ENCODE assay signal across 26 mouse cellular contexts in genomic region chr7:89134884-89135511, GRCm38 (mm10).
"Had no signal": no experiment of that assay in that cellular context is flagged by ENCODE, and none has a peak within 500 bp of the region (broad histone marks: within the 10 kb centered on the region; RNA-seq: fewer than 3 reads in every experiment).

No protein-coding gene starts in this region.

- ATAC-seq: hindbrain, embryonic 16.5 days; inflammation-experienced regulatory T-cells, adult 6 months; intestine, embryonic 15.5 days; intestine, postnatal 0 days had no signal

- DNase-seq: gastrocnemius, adult 2 months; gastrocnemius, postnatal 10 days; gastrocnemius, postnatal 25 days; heart, adult 18-20 months; heart, postnatal 10 days; heart, postnatal 4 days; kidney, adult 18-20 months; kidney, adult 8-10 months; kidney, postnatal 10 days; kidney, postnatal 25 days; kidney, postnatal 4 days; liver had no signal

- H3K27me3 ChIP-seq: heart, embryonic 12.5 days; hindbrain, embryonic 12.5 days; intestine, embryonic 15.5 days; limb, embryonic 12.5 days had no signal

- H3K4me1 ChIP-seq: heart, embryonic 10.5 days; heart, embryonic 12.5 days; hindbrain, embryonic 10.5 days; hindbrain, embryonic 12.5 days; intestine, embryonic 15.5 days; limb, embryonic 10.5 days; limb, embryonic 12.5 days had no signal

- H3K36me3 ChIP-seq: hindbrain, embryonic 10.5 days; hindbrain, embryonic 12.5 days; intestine, embryonic 15.5 days; limb, embryonic 10.5 days had no signal

- H3K4me3 ChIP-seq: gastrocnemius, adult 2 months; heart, embryonic 10.5 days; heart, embryonic 12.5 days; hindbrain, embryonic 10.5 days; hindbrain, embryonic 12.5 days; intestine, embryonic 15.5 days; layer of hippocampus, adult 2 months; left cerebral cortex, adult 2 months; limb, embryonic 10.5 days; limb, embryonic 12.5 days had no signal

- H3K9ac ChIP-seq: heart, embryonic 12.5 days; hindbrain, embryonic 12.5 days; hindbrain, embryonic 14.5 days; intestine, embryonic 15.5 days; limb, embryonic 12.5 days had no signal

- H3K4me2 ChIP-seq: heart, embryonic 12.5 days; hindbrain, embryonic 12.5 days; hindbrain, embryonic 14.5 days; intestine, embryonic 15.5 days; limb, embryonic 12.5 days; liver, embryonic 11.5 days had no signal

- H3K9me3 ChIP-seq: heart, embryonic 10.5 days; heart, embryonic 12.5 days; hindbrain, embryonic 10.5 days; hindbrain, embryonic 12.5 days; intestine, embryonic 15.5 days; limb, embryonic 10.5 days; limb, embryonic 12.5 days had no signal

- H3K27ac ChIP-seq: gastrocnemius, adult 2 months; heart, embryonic 10.5 days; hindbrain, embryonic 10.5 days; hindbrain, embryonic 12.5 days; hindbrain, embryonic 14.5 days; intestine, embryonic 15.5 days; layer of hippocampus, adult 2 months; left cerebral cortex, adult 2 months; limb, embryonic 10.5 days; limb, embryonic 12.5 days had no signal
